Mouse (Mus musculus): ENCODE measurements around the gene Otud7b.

GRCm38 (mm10) chr3:96078711-96079110 is 25.6 kb upstream of the Otud7b start:
- TF ChIP-seq CTCF (IDR thresholded peaks at IDR 0.05; ENCODE audit: borderline replicate concordance, control insufficient read depth, extremely low read depth, insufficient read depth, low read length, poor library complexity) (no peak), POLR2A (IDR thresholded peaks at IDR 0.05; ENCODE audit: control insufficient read depth, extremely low read depth, insufficient read depth, low read length, poor library complexity) (no peak)

Data from thymus, adult 2 months (tissue).